Mouse (Mus musculus) olfactory bulb, adult 2 months (tissue): Measurements from ENCODE around the gene Scnn1a.

ENCODE experiments used
- CTCF ChIP-seq: fragments of 200-500 bp; IDR thresholded peaks from 2 replicates; pipeline ENCODE4 v1.5.1; 2012; ENCODE audit warnings: low read depth, mild to moderate bottlenecking, low read length, moderate library complexity; ENCODE audit not compliant: insufficient read depth
- POLR2A ChIP-seq: fragments of 200-500 bp; IDR thresholded peaks from 2 replicates; pipeline ENCODE4 v1.6.1; 2012; ENCODE audit warnings: mild to moderate bottlenecking, low read depth, low read length, moderate library complexity; ENCODE audit not compliant: insufficient read depth

DNA sequence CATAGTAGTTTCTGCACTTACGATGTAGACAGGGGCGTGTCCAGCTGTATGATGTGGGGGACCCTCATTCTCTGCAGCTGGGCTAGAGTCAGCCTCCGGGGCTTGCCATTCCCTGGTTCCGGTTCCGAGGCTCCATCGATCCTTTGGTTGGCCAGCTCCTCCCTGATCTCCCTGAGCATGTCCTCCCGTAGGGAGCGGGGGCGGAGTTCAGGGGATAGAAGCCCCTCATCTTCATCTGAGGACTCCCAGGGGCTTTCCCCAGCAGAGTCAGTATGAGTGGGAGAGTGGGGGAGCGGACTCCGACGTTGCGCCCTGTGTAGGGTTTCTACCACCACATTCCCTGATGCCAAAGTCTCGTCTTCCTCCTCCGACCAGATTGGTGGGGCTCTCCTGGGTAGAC lies 42.6 kb downstream of the Scnn1a start:
- TF ChIP-seq CTCF (no peak), POLR2A (no peak)
